Mouse (Mus musculus) CD4-positive, CD25-positive, alpha-beta regulatory T cell, adult 4 months (primary cell): Measurements from ENCODE around the gene Npas3. TPM values are rescaled to one million over a fixed set of nuclear protein-coding genes. Genes with fewer than 3 reads are reported as not detected.
"Not testable (repeated sequence)": the region's sequence is repeated elsewhere in the genome, so short reads cannot be mapped to it uniquely, and the experiment has no call there.

Experiments
- ATAC-seq: one replicate; pipeline ENCODE4 v1.8.0; 2017
- polyA plus RNA-seq, 2 experiments: library from polyadenylated mRNA; unstranded; fragments of 100-300 nt; shearing (Covaris generic); gene quantifications; one replicate each; pipeline ENCODE4 v1.2.1; 2017

Gene Npas3
- under 1 TPM in 1 of 2 experiments, not detected in 1; 0.15 TPM for polyA plus RNA-seq

DNA sequence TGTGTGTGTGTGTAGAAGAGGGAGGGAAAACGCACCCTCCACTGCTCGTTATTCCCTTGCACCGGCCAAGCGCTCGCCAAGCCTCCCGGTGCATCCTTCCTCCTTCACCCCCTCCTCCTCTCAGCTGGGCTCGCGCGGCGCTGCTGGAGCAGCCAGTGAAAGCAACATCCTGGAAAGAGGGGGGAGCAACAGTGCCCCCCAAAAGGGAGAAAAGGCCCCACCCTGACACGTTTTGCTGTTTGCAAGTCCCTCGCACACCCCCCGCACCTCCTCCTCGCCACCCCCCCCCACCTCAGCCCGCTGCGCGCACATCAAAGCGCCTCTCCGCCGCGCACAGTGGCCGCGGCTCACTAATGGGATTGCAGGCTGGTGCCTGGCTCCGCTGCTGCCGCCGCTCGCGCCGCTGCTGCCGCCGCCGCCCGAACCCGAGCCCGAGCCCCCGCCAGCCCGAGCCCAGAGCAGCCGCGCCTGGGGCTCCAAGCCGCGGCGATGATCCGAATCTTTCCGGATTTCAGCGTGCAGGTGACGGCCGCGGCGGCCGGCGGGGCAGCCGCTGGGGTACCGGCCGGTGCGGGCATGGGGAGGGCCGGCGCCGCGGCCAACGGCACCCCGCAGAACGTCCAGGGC lies at the start of gene Npas3:
TSS of gene Npas3 (plus strand) at position 577 of the 627 bp plus-strand sequence.
- no peak for ATAC-seq

DNA sequence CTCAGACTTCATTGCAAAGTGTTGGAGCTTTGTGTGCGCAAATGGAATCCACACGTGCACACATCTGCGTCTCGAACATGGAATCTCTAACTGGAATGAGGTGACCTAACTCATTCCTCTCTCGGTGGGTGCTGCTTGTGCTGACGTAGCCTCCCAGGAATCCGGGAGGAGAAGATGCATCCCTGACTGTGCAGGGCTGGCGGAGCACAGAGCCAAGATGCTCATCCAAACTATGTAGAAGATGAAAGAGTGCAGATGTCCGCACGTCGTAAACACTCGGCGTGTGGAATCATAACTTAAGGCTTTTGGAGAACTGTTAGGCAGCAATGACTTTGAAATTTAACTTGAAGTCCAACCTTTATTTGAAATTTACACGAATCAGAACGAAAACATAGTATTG lies 31.3 kb upstream of the Npas3 start:
- no peak for ATAC-seq

DNA sequence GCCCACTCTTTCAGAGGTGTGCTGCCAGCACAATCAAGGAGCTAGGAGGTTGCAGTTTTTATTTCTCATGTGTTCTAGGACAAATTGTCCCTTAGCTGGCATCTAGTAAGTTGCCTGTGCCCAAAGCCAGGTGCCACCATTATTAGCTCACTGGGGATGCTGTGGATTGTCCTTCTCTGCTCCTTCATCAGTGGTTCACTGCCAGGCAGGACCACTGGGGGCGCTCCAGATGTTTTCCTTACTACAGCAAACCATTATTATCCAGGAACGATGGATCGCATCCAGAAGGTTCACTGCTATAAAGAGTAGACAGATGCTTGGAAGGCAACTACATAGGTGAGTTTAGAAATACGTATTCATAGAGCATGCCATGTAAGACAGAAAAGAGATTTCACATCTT lies 25.7 kb upstream of the Npas3 start:
- ATAC-seq = no peak

DNA sequence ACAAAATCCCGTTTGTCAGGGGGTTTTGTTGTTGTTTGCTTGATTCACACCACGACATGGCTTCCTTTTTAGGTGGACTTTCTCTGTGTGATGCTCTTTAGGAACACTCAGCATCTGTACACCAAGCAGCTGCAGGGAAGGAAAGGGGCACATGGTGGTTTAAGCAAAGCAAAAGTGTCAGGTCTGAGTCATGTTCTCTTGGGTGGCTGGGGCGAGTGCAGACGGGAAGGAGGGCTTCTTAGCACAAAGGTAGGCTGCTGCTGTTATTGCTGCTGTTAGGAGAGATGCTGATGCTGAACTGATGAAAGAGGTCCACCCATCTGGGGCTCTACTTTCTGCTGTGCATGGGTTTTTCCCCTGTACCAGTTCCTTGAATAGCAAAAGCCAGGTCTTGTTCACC lies 21.1 kb upstream of the Npas3 start:
- no peak for ATAC-seq

DNA sequence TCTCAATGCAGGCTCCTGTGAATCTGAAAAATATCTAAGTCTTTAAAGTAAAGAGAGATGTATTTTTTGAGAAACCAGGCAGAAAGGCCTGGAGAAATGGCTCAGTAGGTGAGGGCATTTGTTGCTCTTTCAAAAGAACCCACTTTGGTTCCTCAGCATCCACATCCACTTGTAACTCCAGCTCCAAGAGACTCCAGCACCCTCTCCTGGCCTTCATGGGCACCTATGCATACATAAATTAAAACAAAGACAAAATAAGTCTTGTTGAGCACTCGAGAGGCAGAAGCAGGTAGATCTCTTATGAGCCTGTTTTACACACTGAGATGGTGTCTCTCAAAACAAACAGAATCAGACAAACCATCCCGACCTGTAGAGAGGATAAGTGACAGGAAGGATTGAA lies 19.1 kb upstream of the Npas3 start:
- no peak for ATAC-seq

DNA sequence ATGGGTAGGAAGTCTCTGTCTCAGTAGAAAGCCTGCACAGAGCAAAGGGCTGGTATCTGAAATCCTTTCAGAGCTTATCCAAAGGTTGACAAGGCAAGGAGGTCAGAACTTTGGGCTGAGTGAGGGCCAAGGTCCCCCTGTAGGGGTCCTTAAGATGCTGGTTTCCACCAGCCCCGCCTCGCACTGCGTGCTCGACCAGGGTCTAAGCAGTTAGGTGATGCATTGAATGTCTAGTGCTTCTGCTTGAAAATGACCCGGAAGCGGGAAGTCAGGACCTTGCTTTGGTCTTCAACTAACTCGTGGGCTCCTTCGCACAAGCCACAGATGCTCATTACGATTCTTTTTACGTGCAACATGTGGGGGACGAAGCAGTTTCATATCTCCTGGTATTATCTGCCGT lies 2.3 kb upstream of the Npas3 start:
- no peak for ATAC-seq

DNA sequence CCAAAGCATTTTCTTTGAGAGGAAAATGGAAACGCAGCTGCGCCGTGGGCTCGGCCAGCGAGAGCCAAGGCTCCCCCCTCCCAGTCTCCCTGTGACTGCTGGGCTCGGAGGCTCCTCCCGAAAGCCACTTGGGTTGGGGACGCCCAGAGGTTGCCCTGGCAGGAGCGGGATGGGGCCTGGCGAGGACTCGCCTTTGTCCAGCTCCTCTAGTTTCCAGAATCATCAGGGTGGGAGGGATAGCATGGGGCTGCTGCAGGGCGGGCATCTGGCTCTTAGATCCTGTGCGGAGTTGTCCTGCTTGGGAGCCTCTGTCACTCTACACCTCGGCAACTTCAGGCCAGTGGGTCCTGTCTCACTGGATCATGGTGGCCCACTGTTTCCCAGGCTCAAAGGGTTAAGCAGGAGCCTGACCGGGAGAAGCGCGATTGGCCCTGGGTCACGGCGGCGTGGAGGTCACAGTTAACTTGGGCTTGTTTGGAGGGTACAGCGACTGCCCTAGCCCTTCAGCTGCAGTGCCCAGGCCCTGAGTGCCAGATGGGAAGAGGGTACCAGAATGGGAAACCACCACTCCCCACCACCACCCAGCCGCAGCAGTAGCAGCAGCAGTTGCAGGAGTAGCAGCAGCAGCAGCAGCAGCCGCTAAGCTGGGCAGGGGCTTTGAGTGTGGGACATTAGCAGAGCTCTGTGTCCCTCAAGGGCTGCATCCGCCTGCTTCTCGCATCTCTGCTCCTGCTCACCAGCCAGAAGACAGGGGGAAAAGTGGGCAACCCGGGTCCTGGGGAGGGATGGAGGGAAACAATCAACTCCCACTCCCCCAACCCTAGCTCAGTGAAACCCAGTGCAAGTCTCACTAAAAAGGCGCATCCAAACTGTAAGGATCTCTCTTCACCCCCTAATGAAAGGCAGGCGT lies 1.6 kb upstream of the Npas3 start:
- no peak for ATAC-seq

DNA sequence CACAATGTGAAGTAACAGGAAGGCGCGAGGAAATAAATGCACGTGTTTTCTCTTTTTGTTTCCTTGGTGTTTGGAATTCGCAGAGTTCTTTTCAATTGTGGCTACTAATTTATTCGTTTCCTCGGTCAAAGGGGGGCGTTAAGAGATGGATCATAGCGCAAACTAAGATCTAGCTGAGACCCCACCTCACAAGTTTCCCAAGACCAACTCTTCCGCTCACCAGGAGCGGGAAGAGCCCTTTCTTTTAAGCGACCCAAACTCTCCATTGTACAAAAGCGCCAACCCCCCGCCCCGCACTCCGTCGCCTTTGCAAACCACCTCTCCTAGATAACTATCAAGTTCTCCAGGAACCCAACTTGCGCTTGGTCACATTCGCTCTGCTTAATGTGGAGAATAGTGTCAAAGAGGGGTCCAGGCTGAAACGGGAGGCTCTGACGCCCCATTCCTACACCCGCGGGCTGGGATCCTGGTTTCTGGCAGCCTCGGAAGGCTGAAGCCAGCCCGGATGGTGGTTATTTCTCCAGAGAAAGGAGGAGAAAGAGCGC lies 914 bp upstream of the Npas3 start:
- no peak for ATAC-seq

DNA sequence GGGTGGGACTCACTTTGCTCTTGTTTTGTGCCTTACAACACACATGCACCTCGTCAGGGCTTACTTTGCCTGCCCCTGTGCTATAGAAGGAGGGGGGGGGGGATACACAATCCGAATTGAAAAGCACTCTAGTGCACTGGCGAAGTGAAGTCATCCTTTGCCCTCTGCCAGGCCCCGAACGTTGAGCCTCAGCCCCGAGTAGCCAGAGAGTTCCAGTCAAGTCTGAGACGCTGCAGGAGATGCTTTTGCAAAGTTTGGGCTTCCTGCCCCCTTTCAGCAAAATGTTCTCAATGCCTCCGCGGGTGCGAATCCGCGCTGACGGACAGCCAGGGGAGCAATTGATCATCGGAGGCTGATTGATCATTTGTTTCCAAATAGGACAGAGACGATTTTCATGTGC lies 319 bp downstream of the Npas3 start:
- no peak for ATAC-seq

DNA sequence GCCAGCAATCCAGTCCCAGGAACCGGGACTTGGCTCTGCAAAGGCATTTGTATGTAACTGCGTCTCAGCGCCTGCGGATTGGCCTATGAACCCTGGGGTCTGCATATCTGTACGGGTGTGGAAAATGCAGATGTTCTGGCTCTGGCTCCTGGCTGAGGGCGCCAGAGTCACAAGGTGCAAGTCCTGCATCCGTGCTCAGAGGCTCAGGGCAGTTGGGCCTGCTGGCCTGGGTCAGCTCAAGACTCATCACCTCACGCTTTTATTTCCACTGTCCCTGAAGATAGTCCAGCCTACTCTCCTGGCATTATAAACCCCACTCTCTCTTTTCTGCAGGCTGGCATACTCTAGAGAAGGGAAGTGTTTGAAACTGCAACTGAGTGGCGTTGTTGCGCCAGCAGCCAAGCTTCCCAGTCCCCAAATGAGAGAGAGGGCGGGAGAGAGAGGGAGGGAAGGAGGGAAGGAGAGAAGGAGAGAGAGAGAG lies 3.3 kb downstream of the Npas3 start:
- no peak for ATAC-seq

DNA sequence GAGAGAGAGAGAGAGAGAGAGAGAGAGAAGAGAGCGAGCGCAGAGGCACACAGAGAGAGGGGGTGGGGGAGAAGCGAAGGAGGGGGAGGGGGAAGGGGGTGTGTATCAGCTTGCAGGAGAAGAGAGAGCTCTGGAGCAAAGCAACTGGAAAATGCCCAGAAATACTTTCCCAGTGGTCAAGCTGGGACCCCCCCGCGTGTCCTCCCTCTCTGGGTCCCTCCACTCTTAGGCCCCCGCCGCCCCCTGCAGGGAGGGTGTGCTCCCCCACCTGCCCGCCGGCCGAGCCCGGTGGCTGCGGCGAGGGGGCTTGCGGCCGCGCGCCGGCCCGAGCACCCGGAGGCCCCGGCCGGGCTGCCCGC lies 3.7 kb downstream of the Npas3 start:
- no peak for ATAC-seq

DNA sequence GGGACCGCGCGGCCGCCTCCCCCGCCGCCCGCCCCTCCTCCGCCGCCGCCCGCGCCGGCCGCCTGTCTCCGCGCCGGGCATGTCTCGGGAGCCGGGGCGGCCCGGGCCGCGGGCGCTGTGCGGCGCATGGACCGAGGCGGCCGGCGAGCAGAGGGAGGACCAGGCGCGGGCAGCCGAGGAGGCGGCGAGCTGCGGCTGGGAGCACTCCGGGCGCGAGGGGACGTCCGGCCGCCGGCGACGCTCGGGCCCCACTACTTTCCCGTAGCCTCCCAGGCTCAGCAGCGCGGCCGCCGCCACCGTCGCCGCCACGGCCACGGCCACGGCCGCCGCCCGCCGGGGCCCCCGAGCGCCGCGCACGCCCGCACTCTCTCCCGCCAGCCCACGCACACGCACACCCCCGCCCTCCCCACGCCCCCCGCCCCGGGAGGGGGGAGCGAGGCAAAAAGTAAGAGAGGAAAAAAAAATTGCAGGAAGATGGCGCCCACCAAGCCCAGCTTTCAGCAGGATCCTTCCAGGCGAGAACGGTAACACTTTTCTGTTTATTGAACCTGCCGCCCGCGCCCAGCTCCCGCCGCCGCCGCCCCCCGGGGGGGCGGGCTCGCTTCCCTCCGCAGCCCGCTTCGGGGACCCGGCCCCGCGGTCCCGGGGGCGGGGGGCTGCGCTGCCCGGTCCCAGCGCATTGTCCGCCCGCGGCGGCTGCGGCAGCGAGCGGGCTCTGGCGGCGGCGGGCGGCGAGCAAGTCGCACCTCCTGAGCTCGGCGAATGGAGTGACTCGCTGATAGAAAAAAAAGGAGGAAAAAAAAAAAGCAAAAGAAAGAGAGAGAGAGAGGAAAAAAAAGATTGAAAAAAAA lies 4.3 kb downstream of the Npas3 start:
- no peak for ATAC-seq

DNA sequence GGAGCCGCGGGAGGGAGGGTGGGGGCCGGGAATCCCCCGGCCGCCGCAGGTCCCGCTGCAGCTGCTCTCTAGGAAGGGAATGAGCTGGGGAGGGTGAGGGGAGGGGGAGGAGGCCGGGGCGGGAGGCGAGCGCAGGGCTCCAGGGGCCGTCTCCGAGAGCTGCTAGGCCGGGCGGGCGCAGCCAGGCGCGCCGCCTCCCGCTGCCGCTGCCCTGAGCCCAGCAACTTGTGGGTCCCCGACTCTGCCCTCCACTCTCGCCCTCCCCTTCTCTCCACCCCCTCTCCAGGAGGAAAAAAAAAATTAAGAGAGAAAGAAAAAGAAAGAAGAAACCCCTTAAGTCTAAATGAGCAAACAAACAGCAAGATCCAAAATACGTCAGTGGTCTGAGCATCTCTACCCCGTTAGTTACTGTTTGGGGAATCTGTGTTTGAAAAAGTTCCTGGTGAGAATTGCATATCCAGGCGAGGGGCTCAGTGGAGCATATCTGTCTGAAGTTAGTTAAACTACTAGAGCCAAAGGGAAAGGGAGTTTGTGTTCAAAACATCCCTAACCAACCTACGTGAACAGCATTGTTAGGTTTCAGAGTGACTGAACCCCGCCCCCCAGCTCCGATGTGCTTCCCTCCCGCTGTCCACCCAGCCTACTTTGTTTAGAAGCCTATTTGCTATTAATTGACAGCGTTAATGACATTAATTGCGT lies 5.1 kb downstream of the Npas3 start:
- ATAC-seq = no peak

DNA sequence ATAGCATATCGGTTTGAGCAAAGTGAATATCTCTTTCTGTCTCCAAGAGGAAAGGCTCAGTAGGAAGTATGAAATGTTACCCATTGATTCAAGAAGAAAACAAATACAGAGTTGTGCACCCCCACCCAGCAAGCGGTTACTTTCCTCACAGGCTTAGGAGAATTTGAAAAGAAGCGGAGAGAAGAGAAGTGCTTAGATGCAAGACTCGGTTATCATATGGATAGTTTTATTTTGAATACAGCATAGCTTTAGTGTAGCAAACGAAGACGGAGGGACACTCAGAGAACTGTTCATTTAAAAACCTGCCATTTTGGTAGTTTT lies 5.6 kb downstream of the Npas3 start:
- ATAC-seq = no peak

DNA sequence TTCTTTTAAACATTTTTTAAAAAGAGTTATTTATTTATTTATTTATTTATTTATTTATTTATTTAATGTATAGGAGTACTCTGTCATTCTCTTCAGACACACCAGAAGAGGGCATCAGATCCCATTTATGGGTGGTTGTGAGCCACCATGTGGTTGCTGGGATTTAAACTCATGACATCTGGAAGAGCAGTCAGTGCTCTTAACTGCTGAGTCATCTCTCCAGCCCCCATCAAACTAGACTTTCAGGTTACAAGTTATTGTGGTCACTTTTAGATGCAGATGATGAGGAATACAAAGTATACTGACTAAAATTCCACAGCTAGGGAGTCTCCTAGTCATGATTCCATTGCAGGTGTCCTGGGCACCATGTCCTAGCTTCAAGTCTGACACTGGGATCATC lies 26.0 kb downstream of the Npas3 start:
- not testable (repeated sequence) for ATAC-seq

DNA sequence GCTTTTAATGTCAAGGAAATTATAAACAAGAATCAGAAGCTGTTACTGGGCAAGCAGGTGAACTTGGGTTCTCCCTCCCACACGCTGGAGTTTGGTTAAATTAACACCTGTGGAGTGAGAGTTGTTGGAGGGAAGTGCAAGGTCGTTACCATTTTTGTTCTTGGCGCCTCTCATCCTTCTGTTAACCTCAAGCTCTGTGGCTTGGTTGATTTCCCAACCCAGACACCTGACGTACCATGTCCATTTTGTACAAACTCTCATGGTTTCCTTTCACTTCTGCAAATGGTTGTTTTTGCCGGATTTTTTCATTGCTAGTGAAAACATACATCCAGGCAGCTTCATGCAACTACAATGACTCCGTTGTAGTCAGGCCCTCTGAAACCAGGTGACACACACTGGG lies 28.9 kb downstream of the Npas3 start:
- no peak for ATAC-seq

DNA sequence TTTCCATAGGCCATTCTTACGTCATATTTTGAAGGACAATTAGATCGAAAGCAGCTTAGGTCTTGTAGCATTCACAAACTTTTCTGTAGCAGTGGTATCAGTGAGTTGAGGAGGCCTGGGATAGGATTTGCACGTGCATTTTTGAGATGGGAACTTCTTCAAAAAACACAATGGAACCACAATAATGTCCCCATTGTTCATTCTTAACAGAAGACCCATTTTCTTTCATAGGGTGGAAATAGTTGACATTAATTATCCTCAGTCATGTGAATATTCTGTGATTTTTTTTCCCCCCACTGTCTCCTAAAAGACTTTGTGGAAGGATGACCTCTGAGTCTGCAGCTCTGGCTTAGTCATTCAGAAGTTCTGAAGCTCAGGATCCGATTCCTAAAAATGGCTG lies 41.9 kb downstream of the Npas3 start:
- no peak for ATAC-seq

DNA sequence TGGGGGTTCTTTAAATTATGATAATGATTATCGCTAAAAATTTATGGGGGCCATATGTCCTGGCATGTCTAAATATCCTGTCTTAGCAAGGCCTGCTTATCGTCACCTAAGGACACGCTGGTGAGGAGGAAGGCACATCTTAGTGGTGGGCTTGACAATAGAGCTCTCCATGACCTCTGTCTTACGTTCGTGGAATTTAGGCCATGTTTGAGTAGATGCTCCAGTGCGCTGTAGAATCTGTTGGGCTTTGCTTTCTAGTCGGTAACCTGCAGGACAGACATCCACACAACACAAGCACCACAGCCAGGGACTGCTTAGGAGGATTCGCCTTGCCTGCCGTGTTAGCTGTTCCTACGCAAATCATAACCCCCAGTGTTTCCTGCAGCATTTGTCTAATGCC lies 42.4 kb downstream of the Npas3 start:
- ATAC-seq = no peak

DNA sequence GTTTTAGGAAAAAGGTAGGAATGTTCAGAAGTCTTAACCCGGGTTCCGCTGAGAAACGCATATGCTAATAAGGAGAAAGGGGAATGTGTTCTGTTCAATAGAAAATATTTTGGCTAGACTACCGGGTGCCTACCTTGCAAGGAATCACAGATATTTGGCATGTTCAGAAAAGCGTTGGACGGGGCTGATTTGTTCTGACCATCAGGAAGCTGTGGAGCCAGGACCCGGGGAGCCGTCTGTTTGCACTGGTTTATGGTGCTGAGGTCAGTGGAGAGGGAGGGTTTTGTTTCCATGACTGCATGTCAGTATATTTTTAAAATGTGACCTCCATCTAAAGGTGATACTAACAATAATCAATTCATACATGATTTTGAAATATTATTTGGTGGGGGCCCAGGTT lies 43.5 kb downstream of the Npas3 start:
- ATAC-seq = no peak

DNA sequence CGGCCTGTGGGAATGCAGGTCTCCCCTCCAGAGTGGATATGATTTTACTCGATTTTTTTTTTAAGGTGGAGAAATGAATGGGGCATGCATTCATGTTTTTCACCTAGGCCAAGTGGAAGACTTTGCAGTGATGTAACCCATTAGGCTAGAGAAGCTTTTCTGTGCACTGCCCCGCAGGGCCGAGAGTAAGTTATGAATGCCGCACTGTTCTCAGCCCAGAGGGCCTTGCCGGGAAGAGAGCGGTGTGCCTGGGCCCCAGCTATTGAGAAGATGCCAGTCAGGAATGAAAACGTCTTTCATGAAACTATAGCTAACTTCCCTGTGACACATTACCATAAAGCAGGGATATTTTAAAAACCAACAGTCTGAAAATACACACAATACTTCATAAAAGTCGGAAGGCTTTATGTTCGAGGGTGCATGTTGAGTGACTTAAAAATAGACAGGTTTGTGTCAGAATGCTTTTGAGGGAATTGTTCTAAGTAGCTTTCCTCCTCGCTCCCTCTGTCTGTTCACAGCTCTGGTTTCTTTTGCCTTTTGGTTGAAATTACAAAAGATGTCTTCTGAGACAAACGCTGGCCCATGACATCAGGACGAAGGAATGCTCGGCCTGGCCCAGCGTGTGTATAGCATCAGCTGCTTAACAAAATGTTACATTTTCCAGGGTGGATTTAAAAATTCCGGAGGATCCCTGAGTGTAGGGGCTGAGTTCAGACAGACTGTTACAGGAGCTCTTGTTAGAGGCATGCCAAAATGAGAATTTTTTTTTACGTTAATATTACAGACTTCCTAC lies 44.2 kb downstream of the Npas3 start:
- ATAC-seq = no peak

DNA sequence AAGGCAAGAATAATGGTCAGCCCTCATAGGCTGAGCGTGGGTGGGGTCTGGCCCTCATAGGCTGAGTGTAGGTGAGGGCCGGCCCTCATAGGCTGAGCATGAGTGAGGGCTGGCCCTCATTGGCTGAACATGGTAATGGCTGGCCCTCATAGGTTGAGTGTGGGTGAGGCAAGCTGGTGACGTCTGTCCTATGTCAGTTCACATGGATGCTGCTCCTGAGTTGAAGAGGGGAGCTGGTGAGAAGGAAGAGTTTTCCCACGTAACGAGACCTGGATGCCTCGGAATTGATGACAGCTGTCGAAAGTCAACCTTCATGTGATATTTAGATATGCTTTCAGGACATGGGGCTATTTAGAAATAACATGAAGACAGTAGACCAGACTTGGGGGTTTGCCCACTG lies 45.5 kb downstream of the Npas3 start:
- ATAC-seq = no peak

DNA sequence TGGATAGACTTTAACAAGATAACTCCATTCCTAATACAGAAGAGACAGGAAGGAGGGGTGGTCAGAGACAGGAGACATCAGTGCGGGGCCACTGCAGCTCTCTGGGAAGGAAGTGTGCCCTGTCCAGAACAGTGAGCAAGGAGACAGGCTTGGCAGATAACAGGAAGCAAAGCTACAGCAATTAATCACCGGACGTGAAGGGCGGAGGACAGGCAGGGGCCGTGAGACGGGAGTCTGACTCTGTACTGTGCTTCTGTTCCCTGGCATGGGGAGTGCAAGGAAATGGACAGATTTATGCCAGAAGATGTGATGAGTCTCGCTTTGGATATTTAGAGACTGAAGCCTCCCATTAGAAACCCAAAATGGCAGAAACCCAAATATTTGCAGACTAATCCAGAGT lies 47.3 kb downstream of the Npas3 start:
- no peak for ATAC-seq
